Mouse (Mus musculus) olfactory bulb, adult 2 months (tissue): Measurements from ENCODE around the gene Fancc.

ENCODE experiments used
- CTCF ChIP-seq: fragments of 200-500 bp; IDR thresholded peaks from 2 replicates; pipeline ENCODE4 v1.5.1; 2012; ENCODE audit warnings: low read depth, mild to moderate bottlenecking, low read length, moderate library complexity; ENCODE audit not compliant: insufficient read depth
- POLR2A ChIP-seq: fragments of 200-500 bp; IDR thresholded peaks from 2 replicates; pipeline ENCODE4 v1.6.1; 2012; ENCODE audit warnings: mild to moderate bottlenecking, low read depth, low read length, moderate library complexity; ENCODE audit not compliant: insufficient read depth

DNA sequence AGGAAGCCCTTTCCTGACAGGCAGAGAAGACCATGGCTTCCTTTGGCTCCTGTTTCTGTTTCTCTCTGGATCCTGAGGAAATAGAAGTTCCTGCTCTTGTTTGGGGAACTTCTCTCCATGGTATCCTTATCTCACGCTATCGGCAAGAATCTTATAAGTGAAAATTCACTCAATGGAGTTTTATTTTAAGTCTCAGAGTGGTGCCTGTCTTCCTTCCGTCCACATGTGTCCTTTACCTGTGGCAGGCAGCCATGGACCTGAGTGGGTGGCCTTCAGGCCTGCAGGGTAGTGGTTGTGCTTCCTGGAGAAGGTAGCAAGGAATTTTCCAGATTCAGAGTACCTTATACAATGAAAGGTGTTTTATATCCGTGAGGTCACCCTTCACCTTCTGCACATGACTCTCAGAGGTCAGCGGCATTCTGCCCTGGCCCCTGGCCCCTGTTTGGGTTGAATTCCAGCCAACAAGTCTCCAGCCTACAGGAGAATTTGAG is 218.9 kb downstream of the Fancc start:
- TF ChIP-seq POLR2A (no peak), CTCF (no peak)
